Mouse (Mus musculus) mouse embryonic stem cell (cell line): ENCODE measurements around the gene Ogfod1.

Experiments used
- in situ Hi-C, 2 experiments: fragments of 300-500 bp; cut with MboI; formaldehyde crosslinking; loops; 1 replicate in 1 of 2; 3 replicates in 1 of 2; pipeline ENCODE4 v1.14.3; 2019 to 2020; ENCODE audit warnings: low sequenced_read_pairs in 2 of 2, low pct_unique_long_range_greater_than_20kb in 1 of 2, mixed read lengths in 1 of 2; ENCODE audit not compliant: unreplicated experiment in 1 of 2

Gene Ogfod1

GRCm38 (mm10) chr8:94057157-94057854 is 20.3 kb downstream of the Ogfod1 start:
- in situ Hi-C loops = no loop called here

GRCm38 (mm10) chr8:94066121-94066863 is 29.3 kb downstream of the Ogfod1 start:
- in situ Hi-C loops = no loop called here

GRCm38 (mm10) chr8:94068793-94069192 is 31.8 kb downstream of the Ogfod1 start:
- in situ Hi-C loops = no loop called here

GRCm38 (mm10) chr8:94076461-94077192 is 39.6 kb downstream of the Ogfod1 start:
- in situ Hi-C loops = no loop called here

GRCm38 (mm10) chr8:94087964-94088363 is 51.0 kb downstream of the Ogfod1 start:
- in situ Hi-C loops = no loop called here

- in situ Hi-C loops = no loop called here
These were observed 52.7 kb downstream of the Ogfod1 start for GRCm38 (mm10) chr8:94089715-94090114.

GRCm38 (mm10) chr8:94092848-94093247 is 55.9 kb downstream of the Ogfod1 start:
- in situ Hi-C loops = no loop called here

GRCm38 (mm10) chr8:94094281-94094680 is 57.3 kb downstream of the Ogfod1 start:
- in situ Hi-C loops = no loop called here

- in situ Hi-C loops = no loop called here
These were observed 61.3 kb downstream of the Ogfod1 start, which contains the start of gene Bbs2 for GRCm38 (mm10) chr8:94098081-94098974. TSS of gene Bbs2 (minus strand) at chr8:94098928.

GRCm38 (mm10) chr8:94098996-94099395 is 62.0 kb downstream of the Ogfod1 start:
- in situ Hi-C loops = no loop called here

- in situ Hi-C loops = loop anchor here (5.0 to 10.0 kb wide), 2 partner anchors 91 to 98 kb away; no protein-coding TSS in a partner anchor
These were observed 67.1 kb downstream of the Ogfod1 start for GRCm38 (mm10) chr8:94104146-94104545.

- in situ Hi-C loops = loop anchor here in 1 of 2 experiments (10.0 kb wide), 1 partner anchor 87 kb away; no protein-coding TSS in a partner anchor
These were observed 70.9 kb downstream of the Ogfod1 start for GRCm38 (mm10) chr8:94107871-94108270.

GRCm38 (mm10) chr8:94109396-94109795 is 72.4 kb downstream of the Ogfod1 start:
- in situ Hi-C loops = loop anchor here in 1 of 2 experiments (10.0 kb wide), 1 partner anchor 85 kb away; no protein-coding TSS in a partner anchor

- in situ Hi-C loops = loop anchor here in 1 of 2 experiments (10.0 kb wide), 1 partner anchor 85 kb away; no protein-coding TSS in a partner anchor
These were observed 72.8 kb downstream of the Ogfod1 start for GRCm38 (mm10) chr8:94109835-94110234.

GRCm38 (mm10) chr8:94110526-94111177 is 73.7 kb downstream of the Ogfod1 start:
- in situ Hi-C loops = no loop called here

- in situ Hi-C loops = no loop called here
These were observed 76.4 kb downstream of the Ogfod1 start for GRCm38 (mm10) chr8:94113435-94113834.

- in situ Hi-C loops = no loop called here
These were observed 77.0 kb downstream of the Ogfod1 start for GRCm38 (mm10) chr8:94113972-94114371.
